Mouse (Mus musculus) gonadal fat pad, adult 2 months (tissue): Measurements from ENCODE around the gene Ush1g. TPM values are rescaled to one million over a fixed set of nuclear protein-coding genes. Genes with fewer than 3 reads are reported as not detected.

Experiments used
- DNase-seq: peaks from one replicate; pipeline ENCODE4 v3.0.0-alpha.2; 2012; ENCODE audit warnings: low read depth
- polyA plus RNA-seq: library from polyadenylated mRNA; depleted of rRNA; stranded (reverse); fragments of >200 nt; gene quantifications from 2 replicates; pipeline ENCODE4 v1.2.3, GENCODE M21; 2012; rRNA removed

Gene Ush1g
- polyA plus RNA-seq, 1 experiment = not detected

DNA sequence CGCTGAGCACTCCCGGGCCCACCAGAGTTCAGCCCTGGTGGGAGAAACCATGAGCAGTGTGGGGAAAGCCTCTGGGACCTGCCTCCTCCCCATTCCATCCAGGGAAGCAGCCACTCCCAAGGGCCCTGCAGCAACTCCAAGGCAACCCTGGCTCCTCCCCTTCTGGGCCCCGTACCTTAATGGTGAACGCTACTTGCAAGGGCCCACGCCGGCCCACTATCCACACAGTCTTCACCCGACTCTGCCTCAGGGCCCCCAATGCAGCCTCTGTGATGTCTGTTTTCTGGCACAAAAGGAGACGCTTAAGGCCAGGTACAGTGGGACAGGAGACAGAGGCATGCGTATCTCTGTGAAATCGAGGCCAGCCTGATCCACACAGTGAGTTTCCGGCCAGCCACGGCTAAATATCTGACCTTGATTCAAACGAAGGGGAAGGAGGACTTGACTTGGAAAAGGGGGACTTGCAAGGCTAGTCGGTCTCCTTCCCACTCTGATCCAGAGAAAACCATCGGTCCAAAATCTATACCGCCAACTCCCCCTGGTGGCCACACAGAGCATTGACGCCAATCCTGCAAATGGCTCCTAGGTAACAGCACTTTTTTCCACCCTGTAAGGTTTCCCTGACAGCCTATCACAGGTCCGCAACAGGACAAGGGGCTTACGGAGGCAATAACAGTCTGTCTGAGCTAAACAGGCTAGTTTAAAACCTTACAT is 51.5 kb downstream of the Ush1g start:
- no peak for DNase-seq

- no peak for DNase-seq
These were observed 52.3 kb downstream of the Ush1g start for GRCm38 (mm10) chr11:115269330-115270066.

GRCm38 (mm10) chr11:115267958-115268357 is 53.9 kb downstream of the Ush1g start:
- no peak for DNase-seq

DNA sequence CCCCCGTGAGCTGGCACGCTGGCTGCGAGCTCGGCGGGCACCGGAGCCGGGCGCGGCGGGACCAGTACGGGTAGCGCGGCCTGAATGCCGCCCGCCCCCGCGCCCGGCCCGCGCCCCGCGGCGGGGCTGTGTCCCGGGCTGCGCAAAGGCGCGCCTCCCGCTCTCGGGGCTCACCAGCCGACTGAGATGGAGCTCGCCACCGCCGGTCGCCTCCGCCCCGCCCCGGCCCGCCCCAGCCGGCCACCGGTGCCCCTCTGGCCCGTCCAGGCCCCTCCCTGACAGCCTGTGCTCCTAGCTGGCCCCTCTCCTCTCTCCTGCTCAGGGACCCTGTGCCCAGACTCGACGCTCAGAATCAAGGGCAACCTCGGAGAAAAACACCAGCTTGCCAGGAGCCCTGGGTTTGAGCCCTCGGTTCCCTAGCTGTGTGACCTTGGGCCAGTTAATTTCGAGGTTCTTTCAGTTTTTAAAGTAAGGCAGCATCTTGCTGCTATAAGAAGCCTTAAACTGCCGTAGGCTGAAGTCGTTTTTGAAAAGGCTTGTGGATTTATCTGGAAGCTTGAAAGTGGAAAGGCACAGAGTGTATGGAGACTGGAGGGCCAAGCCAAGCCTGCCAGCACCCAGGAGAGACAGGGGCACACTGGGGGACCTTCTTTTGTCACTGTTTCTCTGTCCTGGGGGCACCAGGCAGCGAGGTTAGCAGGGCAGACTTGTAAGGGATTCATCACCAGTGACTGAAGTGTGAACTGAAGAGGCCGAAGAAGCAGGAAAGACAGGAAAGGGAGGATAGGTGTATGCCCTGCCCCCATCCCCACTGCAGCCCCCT is 54.6 kb downstream of the Ush1g start, which contains the start of gene Grin2c:
Grin2c (minus strand) TSS at position 183 of the 823 bp plus-strand sequence.
- DNase-seq = no peak

DNA sequence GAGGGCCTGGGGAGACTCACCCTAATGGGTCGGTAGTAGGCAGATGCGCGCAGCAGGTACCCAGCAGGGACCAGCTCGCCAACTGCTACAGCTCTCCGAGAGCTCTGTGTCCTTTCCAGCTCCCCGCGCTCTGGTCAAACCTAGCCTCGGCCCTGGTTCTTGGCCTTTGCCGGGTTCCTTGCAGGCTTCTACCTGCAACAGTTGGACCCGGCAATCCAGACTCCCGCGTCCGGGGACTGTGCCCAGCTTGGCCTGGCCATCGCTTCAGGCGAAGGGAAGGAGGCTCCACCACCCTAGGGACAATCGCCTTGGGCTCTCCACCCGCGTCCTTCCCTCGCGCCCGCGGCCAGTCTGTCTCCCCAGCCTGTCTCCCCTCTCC is 55.5 kb downstream of the Ush1g start:
- no peak for DNase-seq

- no peak for DNase-seq
These were observed 56.0 kb downstream of the Ush1g start for GRCm38 (mm10) chr11:115265771-115266399.

Other genes with a start within 250 kb of the Ush1g start
- 0.60 and 0.72 TPM in 2 replicates for gene Rab37, start 230.6 kb downstream of the Ush1g start, polyA plus RNA-seq
- gene Cd300lf, start 188.0 kb downstream of the Ush1g start, polyA plus RNA-seq = 0.62 and 0.66 TPM in 2 replicates
- gene Slc9a3r1, start 158.7 kb downstream of the Ush1g start, polyA plus RNA-seq = 63.7 and 90.9 TPM in 2 replicates
- 14.6 and 16.8 TPM in 2 replicates for gene Tmem104, start 134.6 kb downstream of the Ush1g start, polyA plus RNA-seq
- gene Nat9, start 134.2 kb downstream of the Ush1g start, polyA plus RNA-seq = 36.3 and 42.6 TPM in 2 replicates
- 0.04 TPM in 1 of 2 replicates, not detected in the other for gene Grin2c, start 54.8 kb downstream of the Ush1g start, polyA plus RNA-seq
- 7.8 and 9.5 TPM in 2 replicates for gene Fdxr, start 45.0 kb downstream of the Ush1g start, polyA plus RNA-seq
- 3.8 and 4.8 TPM in 2 replicates for gene Fads6, start 24.4 kb downstream of the Ush1g start, polyA plus RNA-seq
- 0.27 TPM in 1 of 2 replicates, not detected in the other for gene Otop2, start 14.9 kb downstream of the Ush1g start, polyA plus RNA-seq
- not detected in 2 replicates for gene Otop3, start 12.7 kb upstream of the Ush1g start, polyA plus RNA-seq
- gene Hid1, start 45.7 kb upstream of the Ush1g start, polyA plus RNA-seq = 6.6 and 7.8 TPM in 2 replicates
- 7.2 and 8.2 TPM in 2 replicates for gene Cdr2l, start 59.9 kb upstream of the Ush1g start, polyA plus RNA-seq
- 75.6 and 94.7 TPM in 2 replicates for gene Mrpl58, start 81.7 kb upstream of the Ush1g start, polyA plus RNA-seq
- gene Atp5h, start 97.9 kb upstream of the Ush1g start, polyA plus RNA-seq = 159 and 175 TPM in 2 replicates
- gene Kctd2, start 98.1 kb upstream of the Ush1g start, polyA plus RNA-seq = 29.1 and 31.3 TPM in 2 replicates
- 0.57 and 1.1 TPM in 2 replicates for gene Trim80, start 118.5 kb upstream of the Ush1g start, polyA plus RNA-seq
- gene Slc16a5, start 140.4 kb upstream of the Ush1g start, polyA plus RNA-seq = 0.34 and 0.44 TPM in 2 replicates
- 6.7 and 8.9 TPM in 2 replicates for gene Armc7, start 153.6 kb upstream of the Ush1g start, polyA plus RNA-seq
- gene Nt5c, start 169.8 kb upstream of the Ush1g start, polyA plus RNA-seq = 47.8 and 48.5 TPM in 2 replicates
- gene Jpt1, start 192.3 kb upstream of the Ush1g start, polyA plus RNA-seq = 91.5 and 128 TPM in 2 replicates
- gene Sumo2, start 214.2 kb upstream of the Ush1g start, polyA plus RNA-seq = 75.3 and 82.7 TPM in 2 replicates
- gene Nup85, start 242.4 kb upstream of the Ush1g start, polyA plus RNA-seq = 38.4 and 50.7 TPM in 2 replicates